22 mouse cellular contexts compared by ENCODE assay signal in genomic region chr13:58965826-58966225, GRCm38 (mm10).
DNase-seq lines count a peak whose midpoint lies in the region; ATAC-seq lines count a peak whose summit lies in the region.
"Had no signal": no experiment of that assay in that cellular context is flagged by ENCODE, and none has a peak within 500 bp of the region (broad histone marks: within the 10 kb centered on the region; RNA-seq: fewer than 3 reads in every experiment).

No protein-coding gene starts in this region.

- no peak for DNase-seq in hindbrain, embryonic 10.5 days (ENCODE audit: low spot score)
- DNase-seq in neural tube, embryonic 10.5 days (ENCODE audit: extremely low spot score, low spot score): no peak
- DNase-seq: adrenal gland, adult 8-10 months; heart, postnatal 10 days; kidney, adult 9 months; kidney, postnatal 14 days; lung, embryonic 14.5 days; lung, postnatal 14 days; thymus, adult 2 months; thymus, postnatal 36 days had no signal

- H3K27me3 ChIP-seq in hindbrain, embryonic 15.5 days: no peaks in the 10 kb centered on the region
- H3K27me3 ChIP-seq in hindbrain, embryonic 10.5 days (ENCODE audit: insufficient read depth, poor library complexity, severe bottlenecking): no peaks in the 10 kb centered on the region
- no peaks in the 10 kb centered on the region for H3K27me3 ChIP-seq in neural tube, embryonic 13.5 days
- H3K27me3 ChIP-seq in forebrain, embryonic 13.5 days: no peaks in the 10 kb centered on the region
- no peaks in the 10 kb centered on the region for H3K27me3 ChIP-seq in kidney, embryonic 15.5 days
- H3K27me3 ChIP-seq: embryonic facial prominence, embryonic 15.5 days; heart, embryonic 13.5 days; intestine, embryonic 15.5 days; limb, embryonic 12.5 days; liver, embryonic 15.5 days had no signal

- H3K4me2 ChIP-seq in hindbrain, embryonic 15.5 days: no peak overlapping the region
- no peak overlapping the region for H3K4me2 ChIP-seq in neural tube, embryonic 13.5 days
- no peak overlapping the region for H3K4me2 ChIP-seq in forebrain, embryonic 13.5 days
- H3K4me2 ChIP-seq in kidney, embryonic 15.5 days: no peak overlapping the region
- H3K4me2 ChIP-seq: embryonic facial prominence, embryonic 15.5 days; heart, embryonic 13.5 days; intestine, embryonic 15.5 days; limb, embryonic 12.5 days; liver, embryonic 15.5 days; lung, embryonic 14.5 days had no signal

- no peak overlapping the region for H3K4me3 ChIP-seq in hindbrain, embryonic 15.5 days
- no peak overlapping the region for H3K4me3 ChIP-seq in hindbrain, embryonic 10.5 days
- no peak overlapping the region for H3K4me3 ChIP-seq in neural tube, embryonic 13.5 days
- no peak overlapping the region for H3K4me3 ChIP-seq in forebrain, embryonic 13.5 days
- H3K4me3 ChIP-seq in kidney, embryonic 15.5 days (replicated peaks): no peak overlapping the region
- H3K4me3 ChIP-seq: embryonic facial prominence, embryonic 15.5 days; heart, embryonic 13.5 days; intestine, embryonic 15.5 days; left cerebral cortex, adult 2 months; limb, embryonic 12.5 days; liver, embryonic 15.5 days had no signal

- H3K9me3 ChIP-seq in hindbrain, embryonic 15.5 days: no peaks in the 10 kb centered on the region
- no peaks in the 10 kb centered on the region for H3K9me3 ChIP-seq in hindbrain, embryonic 10.5 days
- H3K9me3 ChIP-seq in neural tube, embryonic 13.5 days: no peaks in the 10 kb centered on the region
- no peaks in the 10 kb centered on the region for H3K9me3 ChIP-seq in forebrain, embryonic 13.5 days (replicated peaks)
- H3K9me3 ChIP-seq in kidney, embryonic 15.5 days (replicated peaks): no peaks in the 10 kb centered on the region
- H3K9me3 ChIP-seq: embryonic facial prominence, embryonic 15.5 days; heart, embryonic 13.5 days; intestine, embryonic 15.5 days; limb, embryonic 12.5 days; liver, embryonic 15.5 days had no signal

- H3K9ac ChIP-seq in hindbrain, embryonic 15.5 days: no peak overlapping the region
- no peak overlapping the region for H3K9ac ChIP-seq in neural tube, embryonic 13.5 days
- H3K9ac ChIP-seq in forebrain, embryonic 13.5 days: no peak overlapping the region
- no peak overlapping the region for H3K9ac ChIP-seq in kidney, embryonic 15.5 days
- H3K9ac ChIP-seq: embryonic facial prominence, embryonic 15.5 days; heart, embryonic 13.5 days; intestine, embryonic 15.5 days; limb, embryonic 12.5 days; liver, embryonic 15.5 days; lung, embryonic 14.5 days had no signal

- H3K27ac ChIP-seq in hindbrain, embryonic 15.5 days (replicated peaks): no peak overlapping the region
- no peak overlapping the region for H3K27ac ChIP-seq in hindbrain, embryonic 10.5 days
- peak overlapping the region; percentile 86 for H3K27ac ChIP-seq in neural tube, embryonic 13.5 days (replicated peaks)
- H3K27ac ChIP-seq in forebrain, embryonic 13.5 days: peak overlapping the region; percentile 71
- H3K27ac ChIP-seq in kidney, embryonic 15.5 days: no peak overlapping the region
- H3K27ac ChIP-seq: embryonic facial prominence, embryonic 15.5 days; heart, embryonic 13.5 days; intestine, embryonic 15.5 days; limb, embryonic 12.5 days; liver, embryonic 15.5 days had no signal

- peaks cover 25% of the 10 kb centered on the region for H3K4me1 ChIP-seq in hindbrain, embryonic 15.5 days (replicated peaks)
- peaks cover 10% of the 10 kb centered on the region for H3K4me1 ChIP-seq in hindbrain, embryonic 10.5 days (replicated peaks)
- peaks cover 35% of the 10 kb centered on the region for H3K4me1 ChIP-seq in neural tube, embryonic 13.5 days (replicated peaks)
- peaks cover 54% of the 10 kb centered on the region for H3K4me1 ChIP-seq in forebrain, embryonic 13.5 days
- no peaks in the 10 kb centered on the region for H3K4me1 ChIP-seq in kidney, embryonic 15.5 days
- H3K4me1 ChIP-seq: embryonic facial prominence, embryonic 15.5 days; intestine, embryonic 15.5 days; liver, embryonic 15.5 days had no signal

- 0 out of 2 replicates have a peak, but pooled peaks have one; percentile 13 for ATAC-seq in hindbrain, embryonic 15.5 days (ENCODE audit: low FRiP score, low read depth)
- ATAC-seq in neural tube, embryonic 13.5 days (ENCODE audit: low read depth): no peak
- ATAC-seq in forebrain, embryonic 13.5 days: no peak
- ATAC-seq in granulocyte monocyte progenitor cell, adult 5-6 weeks (replicated peaks; ENCODE audit: poor library complexity, severe bottlenecking): no peak
- no peak for ATAC-seq in kidney, embryonic 15.5 days (replicated peaks; ENCODE audit: low FRiP score)
- ATAC-seq: CD4-positive, CD25-positive, alpha-beta regulatory T cell, adult 4 months; intestine, embryonic 15.5 days had no signal

- no peaks in the 10 kb centered on the region for H3K36me3 ChIP-seq in hindbrain, embryonic 15.5 days
- H3K36me3 ChIP-seq in hindbrain, embryonic 10.5 days: no peaks in the 10 kb centered on the region
- H3K36me3 ChIP-seq in neural tube, embryonic 13.5 days: no peaks in the 10 kb centered on the region
- no peaks in the 10 kb centered on the region for H3K36me3 ChIP-seq in forebrain, embryonic 13.5 days (ENCODE audit: poor library complexity, severe bottlenecking)
- H3K36me3 ChIP-seq in kidney, embryonic 15.5 days: no peaks in the 10 kb centered on the region
- H3K36me3 ChIP-seq: embryonic facial prominence, embryonic 15.5 days; heart, embryonic 13.5 days; intestine, embryonic 15.5 days; limb, embryonic 12.5 days; liver, embryonic 15.5 days had no signal

- 96% methylated on average over 3 of the region's 3 CpGs for WGBS in hindbrain, embryonic 15.5 days
- 96% methylated on average over 3 of the region's 3 CpGs for WGBS in hindbrain, embryonic 10.5 days
- WGBS in neural tube, embryonic 13.5 days: 94% methylated on average over 3 of the region's 3 CpGs
- 88% methylated on average over 3 of the region's 3 CpGs for WGBS in forebrain, embryonic 13.5 days
- 89% methylated on average over 3 of the region's 3 CpGs for WGBS in kidney, embryonic 15.5 days

Comparison
In these comparisons a context has a peak if more than half of its experiments do, and no peak if none do; other contexts are left out.
1. H3K27ac ChIP-seq: peak in neural tube, embryonic 13.5 days (single experiment) and forebrain, embryonic 13.5 days (single experiment); none in hindbrain, embryonic 15.5 days (single experiment), hindbrain, embryonic 10.5 days (single experiment) and kidney, embryonic 15.5 days (single experiment).